Mouse (Mus musculus) hindbrain, embryonic 15.5 days (tissue): ENCODE data around the gene Cnot1. TPM values are rescaled to one million over a fixed set of nuclear protein-coding genes. Genes with fewer than 3 reads are reported as not detected.

ENCODE experiments used
- microRNA-seq: library from miRNA; unstranded; fragments of <30 nt; microRNA quantifications from one replicate; pipeline ENCODE4, GENCODE M21; 2016
- polyA plus RNA-seq: library from polyadenylated mRNA; unstranded; fragments of >200 nt; fragmentation: Nextera tagmentation; extraction: Ambion mirVana; gene quantifications from 2 replicates; pipeline ENCODE4 v1.2.1, GENCODE M21; 2015

Gene Cnot1
- polyA plus RNA-seq, 1 experiment from 2014 or later, result 39.2 TPM

Small RNAs within 50 kb of the gene (microRNA-seq; reads per million reads assigned to microRNA genes)
- gene Mir7073, result 1.1 reads per million

Other genes with a start within 250 kb of the Cnot1 start
- not detected in 2 replicates for gene Prss54, start 231.1 kb downstream of the Cnot1 start, polyA plus RNA-seq
- gene Gins3, start 174.0 kb downstream of the Cnot1 start, polyA plus RNA-seq, result 8.4 and 8.5 TPM in 2 replicates
- gene Ndrg4, start 130.5 kb downstream of the Cnot1 start, polyA plus RNA-seq, result 445 and 454 TPM in 2 replicates
- 33.1 and 34.7 TPM in 2 replicates for gene Setd6, start 91.6 kb downstream of the Cnot1 start, polyA plus RNA-seq
- 235 and 255 TPM in 2 replicates for gene Sap18b, start 17.9 kb upstream of the Cnot1 start, polyA plus RNA-seq
- 25.0 and 26.1 TPM in 2 replicates for gene Slc38a7, start 46.1 kb upstream of the Cnot1 start, polyA plus RNA-seq
- gene Got2, start 81.1 kb upstream of the Cnot1 start, polyA plus RNA-seq, result 223 and 227 TPM in 2 replicates